Mouse (Mus musculus) megakaryocyte progenitor cell, adult 5-6 weeks (primary cell): ENCODE data around the gene Optn. TPM values are rescaled to one million over a fixed set of nuclear protein-coding genes. Genes with fewer than 3 reads are reported as not detected.
A peak's percentile ranks its signal among the peaks of the same experiment; 100 is the strongest.

Source experiments
- ATAC-seq: replicated peaks from 2 replicates; pipeline ENCODE4 v1.8.0; 2016; ENCODE audit warnings: mild to moderate bottlenecking, moderate TSS enrichment, inconsistent platforms; ENCODE audit not compliant: poor library complexity
- total RNA-seq, 2 experiments: library from RNA; stranded (forward) in 1 of 2; stranded (reverse) in 1 of 2; fragments of 157-497, 149-512 nt in 1 of 2; fragments of 200-1000 nt in 1 of 2; gene quantifications; 2 replicates each; pipeline versions ENCODE4 v1.2.3 to v1.2.4; 2015 to 2017

Gene Optn
- total RNA-seq, 2 experiments from 2014 or later: 10.1 to 19.8 TPM

GRCm38 (mm10) chr2:4993584-4993983 lies 70.3 kb downstream of the Optn start:
- no peak for ATAC-seq

GRCm38 (mm10) chr2:4988826-4989424 lies 74.9 kb downstream of the Optn start:
- peak; percentile 86 for ATAC-seq

- no peak for ATAC-seq
Observed at GRCm38 (mm10) chr2:4987388-4988180, 76.3 kb downstream of the Optn start.

- ATAC-seq: no peak
Observed at GRCm38 (mm10) chr2:4986798-4987197, 77.1 kb downstream of the Optn start.

- ATAC-seq: no peak
Observed at GRCm38 (mm10) chr2:4985000-4985399, 78.9 kb downstream of the Optn start.

GRCm38 (mm10) chr2:4983987-4984386 lies 79.9 kb downstream of the Optn start:
- no peak for ATAC-seq

GRCm38 (mm10) chr2:4978091-4978490 lies 85.8 kb downstream of the Optn start:
- ATAC-seq: no peak

GRCm38 (mm10) chr2:4975807-4976206 lies 88.0 kb downstream of the Optn start, which contains the start of gene Ucma:
TSS of gene Ucma (plus strand) at chr2:4976122.
- ATAC-seq: no peak

Other genes starting within 250 kb of the Optn start
- gene Sephs1, start 182.5 kb downstream of the Optn start, total RNA-seq (2015): 29.3 and 32.5 TPM in 2 replicates
- 30.2 and 42.7 TPM in 2 replicates for gene Sephs1, start 182.5 kb downstream of the Optn start, total RNA-seq (2017)
- gene Phyh, start 145.0 kb downstream of the Optn start, total RNA-seq (2015): 79.9 and 87.4 TPM in 2 replicates
- 38.5 and 41.9 TPM in 2 replicates for gene Phyh, start 145.0 kb downstream of the Optn start, total RNA-seq (2017)
- gene Ucma, start 87.9 kb downstream of the Optn start, total RNA-seq (2015): not detected in 2 replicates
- not detected in 2 replicates for gene Ucma, start 87.9 kb downstream of the Optn start, total RNA-seq (2017)
- 66.4 and 68.7 TPM in 2 replicates for gene Mcm10, start 51.3 kb downstream of the Optn start, total RNA-seq (2015)
- gene Mcm10, start 51.3 kb downstream of the Optn start, total RNA-seq (2017): 75.6 and 83.8 TPM in 2 replicates
- not detected in 2 replicates for gene Ccdc3, start 73.7 kb upstream of the Optn start, total RNA-seq (2015)
- not detected in 2 replicates for gene Ccdc3, start 73.7 kb upstream of the Optn start, total RNA-seq (2017)